Mouse (Mus musculus) limb, embryonic 13.5 days (tissue): ENCODE results near the gene Foxa3. TPM values are rescaled to one million over a fixed set of nuclear protein-coding genes. Genes with fewer than 3 reads are reported as not detected.

Experiments
- polyA plus RNA-seq: library from polyadenylated mRNA; unstranded; fragments of >200 nt; fragmentation: Nextera tagmentation; extraction: Ambion mirVana; gene quantifications from 2 replicates; pipeline ENCODE4 v1.2.1, GENCODE M21; 2015

Gene Foxa3
- polyA plus RNA-seq, 1 experiment from 2014 or later = 4.1 TPM

Other genes with a start within 250 kb of the Foxa3 start
- gene Psg19, start 225.0 kb downstream of the Foxa3 start, polyA plus RNA-seq = not detected in 2 replicates
- 0.09 TPM in 1 of 2 replicates, not detected in the other for gene Psg17, start 201.9 kb downstream of the Foxa3 start, polyA plus RNA-seq
- 0.17 and 0.23 TPM in 2 replicates for gene Mill2, start 183.6 kb downstream of the Foxa3 start, polyA plus RNA-seq
- 0.74 and 1.0 TPM in 2 replicates for gene Pglyrp1, start 152.2 kb downstream of the Foxa3 start, polyA plus RNA-seq
- gene Ccdc61, start 113.1 kb downstream of the Foxa3 start, polyA plus RNA-seq = 32.8 and 34.6 TPM in 2 replicates
- 0.33 and 0.41 TPM in 2 replicates for gene Nova2, start 97.7 kb downstream of the Foxa3 start, polyA plus RNA-seq
- not detected in 2 replicates for gene Nanos2, start 36.1 kb downstream of the Foxa3 start, polyA plus RNA-seq
- 5.2 and 6.3 TPM in 2 replicates for gene Mypop, start 32.3 kb downstream of the Foxa3 start, polyA plus RNA-seq
- 26.3 and 26.9 TPM in 2 replicates for gene Irf2bp1, start 19.5 kb downstream of the Foxa3 start, polyA plus RNA-seq
- 33.6 and 37.8 TPM in 2 replicates for gene Sympk, start 839 bp upstream of the Foxa3 start, polyA plus RNA-seq
- gene Rsph6a, start 31.2 kb upstream of the Foxa3 start, polyA plus RNA-seq = not detected in 2 replicates
- 16.8 and 17.4 TPM in 2 replicates for gene Dmwd, start 52.7 kb upstream of the Foxa3 start, polyA plus RNA-seq
- gene Dmpk, start 60.3 kb upstream of the Foxa3 start, polyA plus RNA-seq = 22.6 and 23.1 TPM in 2 replicates
- gene Six5, start 71.1 kb upstream of the Foxa3 start, polyA plus RNA-seq = 13.4 and 13.9 TPM in 2 replicates
- gene Gm4969, start 94.8 kb upstream of the Foxa3 start, polyA plus RNA-seq = 4.2 and 4.3 TPM in 2 replicates
- 16.8 and 19.1 TPM in 2 replicates for gene Fbxo46, start 96.3 kb upstream of the Foxa3 start, polyA plus RNA-seq
- 17.1 and 18.1 TPM in 2 replicates for gene Qpctl, start 125.8 kb upstream of the Foxa3 start, polyA plus RNA-seq
- 146 and 149 TPM in 2 replicates for gene Snrpd2, start 126.2 kb upstream of the Foxa3 start, polyA plus RNA-seq
- 0.29 and 0.41 TPM in 2 replicates for gene Gipr, start 142.6 kb upstream of the Foxa3 start, polyA plus RNA-seq
- gene Eml2, start 152.9 kb upstream of the Foxa3 start, polyA plus RNA-seq = 5.2 and 5.5 TPM in 2 replicates
- 4.6 and 6.2 TPM in 2 replicates for gene Gpr4, start 189.0 kb upstream of the Foxa3 start, polyA plus RNA-seq
- 35.2 and 35.7 TPM in 2 replicates for gene Opa3, start 204.8 kb upstream of the Foxa3 start, polyA plus RNA-seq
- 68.9 and 69.0 TPM in 2 replicates for gene Vasp, start 248.3 kb upstream of the Foxa3 start, polyA plus RNA-seq